Mouse (Mus musculus) bone marrow, adult 2 months (tissue): ENCODE data around the gene Ift52. TPM values are rescaled to one million over a fixed set of nuclear protein-coding genes. Genes with fewer than 3 reads are reported as not detected.

Experiments used
- H3K27ac ChIP-seq: fragments of 200-500 bp; 2 replicates; pipeline ENCODE4 v1.5.1; 2012; ENCODE audit warnings: low read depth, mild to moderate bottlenecking, control low read depth, inconsistent platforms, low read length; ENCODE audit not compliant: control insufficient read depth, poor library complexity, insufficient read depth
- H3K4me1 ChIP-seq: fragments of 200-500 bp; 2 replicates; pipeline ENCODE4 v1.6.1; 2011; ENCODE audit warnings: low read length; ENCODE audit not compliant: control insufficient read depth, insufficient read depth
- H3K4me3 ChIP-seq: fragments of 200-500 bp; replicated peaks from 2 replicates; pipeline ENCODE3; 2011; ENCODE audit warnings: mild to moderate bottlenecking, low read depth, low read length, control low read depth; ENCODE audit not compliant: control insufficient read depth
- CTCF ChIP-seq: fragments of 200-500 bp; IDR thresholded peaks from 2 replicates; pipeline ENCODE4 v1.5.1; 2011; ENCODE audit warnings: low read length, control low read depth; ENCODE audit not compliant: control insufficient read depth, insufficient read depth
- POLR2A ChIP-seq: fragments of 200-500 bp; IDR thresholded peaks from 2 replicates; pipeline ENCODE4 v1.6.1; 2011; ENCODE audit warnings: low read depth, mild to moderate bottlenecking, control low read depth, low read length, borderline replicate concordance; ENCODE audit not compliant: control insufficient read depth
- WGBS: fragments of 180-500 bp; shearing (Covaris S2); methylation state at CpG from one replicate; pipeline ENCODE4 v1.1.7; 2018; 5-methylcytosine and 5-hydroxymethylcytosine counted together
- polyA plus RNA-seq: library from polyadenylated mRNA; stranded (reverse); fragments of >200 nt; gene quantifications from 2 replicates; pipeline ENCODE4 v1.2.4, GENCODE M21; 2011; ENCODE audit warnings: low replicate concordance; ENCODE audit not compliant: missing spikeins, insufficient read depth, insufficient read length

The Ift52 gene
- polyA plus RNA-seq, 1 experiment = 16.8 TPM

- TF ChIP-seq CTCF (no peak), POLR2A (no peak)
- Histone ChIP-seq H3K4me3 (no peak overlapping the region), H3K27ac (no peak overlapping the region), H3K4me1 (no peaks in the 10 kb centered on the region; the same call in 1 of the 2 replicates)
- WGBS = 65% methylated on average over 9 of the region's 9 CpGs
Measured at GRCm38 (mm10) chr2:162993881-162994616, 23.1 kb upstream of the Ift52 start.

GRCm38 (mm10) chr2:162998528-162999230 is 18.5 kb upstream of the Ift52 start:
- TF ChIP-seq POLR2A = no peak
- TF ChIP-seq CTCF = peak; percentile 82
- Histone ChIP-seq H3K4me1 (no peaks in the 10 kb centered on the region; the same call in 1 of the 2 replicates), H3K4me3 (no peak overlapping the region), H3K27ac (no peak overlapping the region)
- 33% methylated on average over 18 of the region's 18 CpGs for WGBS

- peak; percentile 53 for TF ChIP-seq CTCF
- no peak for TF ChIP-seq POLR2A
- 24% methylated on average over 3 of the region's 3 CpGs for WGBS
- Histone ChIP-seq H3K4me3 (no peak overlapping the region), H3K27ac (no peak overlapping the region), H3K4me1 (no peaks in the 10 kb centered on the region; the same call in 1 of the 2 replicates)
Measured at GRCm38 (mm10) chr2:162999744-163000143, 17.4 kb upstream of the Ift52 start.

GRCm38 (mm10) chr2:163001071-163001470 is 16.1 kb upstream of the Ift52 start:
- WGBS = 87% methylated on average over 1 of the region's 1 CpGs
- no peaks in the 10 kb centered on the region; the same call in 1 of the 2 replicates for H3K4me1 ChIP-seq
- TF ChIP-seq CTCF = no peak
- no peak for TF ChIP-seq POLR2A
- no peak overlapping the region for H3K4me3 ChIP-seq
- no peak overlapping the region for H3K27ac ChIP-seq

- H3K27ac ChIP-seq = no peak overlapping the region
Measured at GRCm38 (mm10) chr2:163007299-163007698, 9.9 kb upstream of the Ift52 start.

GRCm38 (mm10) chr2:163031289-163031688 is 14.1 kb downstream of the Ift52 start:
- no peak overlapping the region for H3K4me3 ChIP-seq
- no peak for TF ChIP-seq CTCF
- TF ChIP-seq POLR2A = no peak
- H3K27ac ChIP-seq = no peak overlapping the region
- 87% methylated on average over 5 of the region's 5 CpGs for WGBS
- H3K4me1 ChIP-seq = no peaks in the 10 kb centered on the region

More at GRCm38 (mm10) chr2:163007299-163007698, 9.9 kb upstream of the Ift52 start:
- Histone ChIP-seq H3K4me3 (no peak overlapping the region), H3K4me1 (no peaks in the 10 kb centered on the region)
- TF ChIP-seq CTCF (no peak), POLR2A (no peak)
- 53% methylated on average over 4 of the region's 4 CpGs for WGBS

GRCm38 (mm10) chr2:163031757-163032156 is 14.6 kb downstream of the Ift52 start:
- TF ChIP-seq CTCF (no peak), POLR2A (no peak)
- Histone ChIP-seq H3K4me1 (no peaks in the 10 kb centered on the region), H3K4me3 (no peak overlapping the region), H3K27ac (no peak overlapping the region)
- WGBS = 79% methylated on average over 2 of the region's 2 CpGs

- WGBS = 36% methylated on average over 4 of the region's 4 CpGs
- Histone ChIP-seq H3K4me3 (no peak overlapping the region), H3K27ac (no peak overlapping the region), H3K4me1 (no peaks in the 10 kb centered on the region)
- TF ChIP-seq CTCF (no peak), POLR2A (no peak)
Measured at GRCm38 (mm10) chr2:163032622-163033021, 15.5 kb downstream of the Ift52 start.
